Mouse (Mus musculus): ENCODE results near the gene Cog5. TPM values are rescaled to one million over a fixed set of nuclear protein-coding genes. Genes with fewer than 3 reads are reported as not detected.

Gene Cog5
- total RNA-seq, 2 experiments from 2014 or later: 6.1 to 17.7 TPM

DNA sequence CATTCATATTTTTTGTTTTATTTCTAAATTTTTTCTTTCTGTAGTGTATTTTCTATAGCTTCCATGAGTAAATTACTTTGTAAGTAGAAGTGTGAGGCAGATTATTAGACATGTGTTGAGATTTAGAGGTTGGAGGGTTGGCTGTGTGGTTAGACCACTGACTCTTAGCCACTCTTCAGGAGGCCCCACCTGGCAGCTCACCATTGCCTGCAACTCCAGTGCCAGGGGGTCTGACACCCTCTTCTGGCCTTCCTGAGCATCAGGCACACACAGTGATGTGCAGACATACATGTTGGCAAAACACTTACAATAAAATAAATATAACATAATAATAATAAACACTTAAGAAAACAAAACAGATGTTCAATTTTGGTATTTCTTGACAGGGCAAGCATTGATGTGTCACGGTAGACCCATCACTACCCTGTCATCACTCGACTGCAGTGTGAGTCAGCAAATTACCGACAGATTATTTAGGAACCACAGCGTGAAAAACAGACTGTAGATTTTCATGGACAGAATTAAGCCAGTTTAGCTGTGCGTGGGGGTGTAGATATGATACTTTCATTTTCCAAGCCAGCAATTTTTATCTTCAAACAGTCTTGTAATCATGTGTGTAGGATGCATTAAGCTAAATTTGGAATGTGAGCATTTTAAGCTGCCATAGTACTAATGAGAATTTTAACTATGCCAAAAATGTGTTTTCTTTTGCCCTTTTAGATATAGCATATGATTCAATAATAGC is 151.9 kb downstream of the Cog5 start:
- peak; percentile 99 for ATAC-seq (replicated peaks; ENCODE audit: low FRiP score, poor library complexity, severe bottlenecking)

DNA sequence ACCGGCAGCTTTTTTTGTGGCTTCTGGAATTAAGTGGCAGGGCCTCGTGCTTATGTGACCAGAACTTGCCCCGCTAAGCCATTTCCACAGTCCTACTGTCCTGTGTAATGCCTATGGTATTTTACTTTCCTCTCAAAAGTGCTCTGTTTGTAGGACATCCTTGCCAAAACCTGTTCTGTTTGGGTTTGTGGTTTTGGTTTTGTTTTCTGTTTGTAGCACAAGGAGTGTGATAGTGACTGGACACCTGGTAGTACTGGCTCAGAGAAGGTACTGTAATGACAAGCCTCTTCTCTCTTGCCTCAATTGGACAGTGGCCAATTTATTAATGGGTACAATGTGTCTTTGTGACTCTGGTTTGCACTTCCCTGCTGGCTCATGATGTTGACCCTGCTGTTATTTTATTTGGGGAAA is 163.4 kb downstream of the Cog5 start:
- ATAC-seq (replicated peaks; ENCODE audit: low FRiP score, poor library complexity, severe bottlenecking): no peak

DNA sequence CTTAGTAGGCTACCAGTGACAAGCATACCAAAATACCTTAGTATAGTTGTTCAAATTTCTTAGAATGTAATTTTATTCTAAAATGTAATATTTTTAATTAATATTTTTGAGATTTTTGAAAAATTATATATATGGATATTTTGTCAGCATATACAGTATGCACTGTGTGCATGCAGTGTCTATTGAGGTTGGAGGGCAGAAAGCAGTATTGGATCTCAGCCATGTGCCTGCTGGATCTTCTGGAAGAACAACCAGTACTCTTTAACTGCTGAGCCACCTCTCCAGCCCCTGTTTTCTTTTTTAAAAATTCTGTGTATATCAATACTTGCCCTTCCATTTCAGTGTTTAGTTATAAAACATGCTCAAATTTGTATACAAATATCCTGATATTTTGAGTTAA is 164.4 kb downstream of the Cog5 start:
- ATAC-seq (replicated peaks; ENCODE audit: low FRiP score, poor library complexity, severe bottlenecking): no peak

DNA sequence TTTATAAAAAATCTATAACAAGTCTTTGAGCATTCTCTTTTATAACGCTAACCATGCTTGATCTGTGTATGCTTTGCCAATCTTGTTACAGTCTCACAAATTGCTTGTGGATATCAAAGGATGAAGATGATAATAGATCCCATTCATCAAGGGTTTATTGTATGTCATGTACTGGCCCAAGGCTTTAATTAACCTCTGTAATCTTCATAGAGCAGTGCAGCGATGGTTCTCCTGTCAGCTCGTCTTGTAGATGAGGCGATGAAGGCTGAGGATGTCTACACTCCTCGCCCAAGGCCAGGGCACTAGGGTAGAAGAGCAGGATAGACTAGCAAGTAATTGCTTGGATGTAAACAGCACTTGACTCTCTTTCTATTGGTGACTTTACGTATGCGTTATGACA is 164.9 kb downstream of the Cog5 start:
- no peak for ATAC-seq (replicated peaks; ENCODE audit: low FRiP score, poor library complexity, severe bottlenecking)

DNA sequence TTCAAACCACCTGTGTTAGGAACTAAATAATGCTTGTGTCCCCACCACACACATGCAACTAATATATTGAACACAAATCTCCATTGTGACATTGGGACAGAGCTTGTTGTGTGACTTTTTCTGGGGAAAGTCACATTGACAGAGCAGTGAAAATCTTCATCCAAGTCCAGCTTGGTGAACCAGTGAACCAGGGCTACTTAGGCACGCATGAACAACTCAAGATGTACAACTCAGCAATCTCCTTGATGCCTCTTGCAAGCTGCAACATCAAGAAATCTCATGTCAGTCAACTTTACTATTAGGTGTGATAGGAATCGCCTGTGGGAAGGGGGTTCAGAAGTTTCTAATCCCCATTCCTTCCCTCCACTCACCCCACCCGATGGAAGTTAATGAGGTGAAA is 169.0 kb downstream of the Cog5 start:
- ATAC-seq (replicated peaks; ENCODE audit: low FRiP score, poor library complexity, severe bottlenecking): no peak

DNA sequence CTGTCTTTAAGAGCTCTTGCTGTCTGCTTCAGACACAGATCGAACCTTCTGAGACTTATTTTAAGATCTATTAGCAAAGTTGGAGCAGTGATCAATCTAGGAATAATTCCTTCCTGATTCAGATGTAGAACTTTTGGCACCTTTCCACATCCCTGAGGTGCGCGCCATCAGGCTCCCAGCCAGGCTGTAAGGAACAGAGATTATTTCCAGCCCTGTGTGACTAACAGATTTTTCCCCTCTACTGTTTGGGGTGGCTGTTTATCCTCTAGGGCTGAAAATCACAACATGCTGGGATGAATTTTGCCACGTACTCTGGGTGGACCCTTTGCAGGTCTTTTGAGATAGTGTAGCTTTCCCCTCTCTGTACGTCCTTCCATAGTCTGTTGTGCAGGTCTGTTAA is 170.2 kb downstream of the Cog5 start:
- no peak for ATAC-seq (replicated peaks; ENCODE audit: low FRiP score, poor library complexity, severe bottlenecking)

DNA sequence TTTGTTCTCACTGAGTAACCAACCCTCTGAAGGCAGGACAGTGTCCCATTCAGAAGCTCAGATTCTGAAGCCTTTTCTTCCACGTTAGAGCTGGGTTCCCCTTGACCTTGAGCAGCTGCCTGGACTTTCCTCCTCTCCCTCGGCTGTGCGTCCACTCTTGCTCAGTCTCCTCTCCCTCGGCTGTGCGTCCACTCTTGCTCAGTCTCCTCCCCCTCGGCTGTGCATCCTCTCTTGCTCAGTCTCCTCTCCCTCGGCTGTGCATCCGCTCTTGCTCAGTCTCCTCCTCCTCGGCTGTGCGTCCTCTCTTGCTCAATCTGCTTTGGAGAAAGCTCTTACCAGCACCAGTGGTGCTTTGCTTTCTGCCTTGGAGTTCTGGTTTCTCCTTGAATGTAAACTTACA is 171.2 kb downstream of the Cog5 start:
- ATAC-seq (replicated peaks; ENCODE audit: low FRiP score, poor library complexity, severe bottlenecking): 0 out of 2 replicates have a peak, but pooled peaks have one; percentile 35

DNA sequence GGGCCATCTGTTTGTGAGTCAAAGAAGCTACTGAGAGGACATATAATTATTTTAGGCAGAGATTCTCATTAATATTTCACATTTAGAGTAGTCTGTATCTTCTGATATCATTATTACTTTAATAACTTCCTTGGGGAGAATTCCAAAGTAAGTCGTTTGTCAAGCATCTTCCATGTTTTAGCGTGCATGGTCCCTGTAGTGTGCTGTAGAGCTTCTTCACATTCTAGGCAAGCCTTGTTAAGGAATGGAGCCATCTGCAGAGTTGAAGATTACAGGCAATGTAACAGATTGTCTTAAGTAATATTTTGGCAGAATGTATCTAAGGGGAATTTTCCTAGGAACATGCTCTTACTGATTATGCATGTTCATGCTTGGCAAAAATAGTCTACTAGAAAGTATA is 171.8 kb downstream of the Cog5 start:
- no peak for ATAC-seq (replicated peaks; ENCODE audit: low FRiP score, poor library complexity, severe bottlenecking)

DNA sequence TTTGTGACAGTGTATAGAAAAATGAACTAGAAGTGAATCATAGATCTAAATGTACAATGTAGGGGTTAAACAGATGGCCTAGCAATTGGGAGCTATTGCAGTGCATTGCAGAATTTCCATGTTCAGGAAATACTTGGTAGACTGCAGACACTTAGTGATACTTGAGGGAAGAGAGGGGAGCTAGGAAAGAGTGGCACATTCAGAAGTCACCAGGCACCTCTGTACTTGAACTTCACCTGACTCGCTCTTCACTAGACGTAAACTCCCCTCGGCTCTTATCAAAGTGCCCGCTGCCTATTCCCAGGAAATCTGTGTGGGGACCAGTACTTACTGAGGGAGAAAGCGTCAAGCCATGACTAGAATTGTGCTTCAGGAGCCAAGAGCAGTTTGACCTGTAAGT is 180.8 kb downstream of the Cog5 start:
- no peak for ATAC-seq (replicated peaks; ENCODE audit: low FRiP score, poor library complexity, severe bottlenecking)

DNA sequence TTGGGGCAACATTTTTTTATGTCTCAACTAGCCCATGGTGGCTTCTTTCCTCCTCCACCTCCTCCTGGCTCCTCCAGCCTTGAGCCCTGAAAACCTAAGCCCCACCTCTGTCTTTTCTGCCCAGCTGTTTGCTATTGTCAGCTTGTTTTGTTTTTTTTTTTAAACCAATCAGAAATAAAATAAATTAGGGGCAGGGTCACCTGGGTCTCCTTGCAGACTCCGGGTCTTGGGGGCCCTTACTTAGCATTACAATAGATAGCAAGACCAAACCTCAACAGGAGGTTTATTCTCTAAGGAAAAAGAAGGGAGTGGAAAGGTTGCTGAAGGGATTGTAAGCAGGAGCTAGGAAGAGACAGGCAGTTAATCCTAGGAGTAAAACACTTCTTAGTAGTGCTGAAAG is 181.5 kb downstream of the Cog5 start:
- no peak for ATAC-seq (replicated peaks; ENCODE audit: low FRiP score, poor library complexity, severe bottlenecking)

DNA sequence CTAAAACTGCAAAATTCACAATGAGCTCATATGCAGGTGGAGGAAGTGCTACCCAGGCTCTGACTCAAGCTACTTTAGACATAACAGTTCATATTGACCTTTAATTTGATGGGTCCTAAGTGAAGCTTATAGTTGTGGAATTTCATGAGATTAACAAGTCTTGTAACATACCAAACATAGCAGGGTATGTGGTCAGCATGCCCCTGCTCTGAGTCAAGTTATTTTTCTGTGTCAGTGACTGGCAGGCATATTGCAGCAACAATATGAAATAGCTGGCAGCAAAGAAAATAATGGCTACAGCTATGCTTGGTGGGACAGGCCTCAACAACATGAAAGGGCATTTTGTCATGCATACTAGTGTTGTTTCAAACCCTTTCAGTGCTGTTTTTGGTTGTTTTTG is 183.9 kb downstream of the Cog5 start:
- ATAC-seq (replicated peaks; ENCODE audit: low FRiP score, poor library complexity, severe bottlenecking): no peak

DNA sequence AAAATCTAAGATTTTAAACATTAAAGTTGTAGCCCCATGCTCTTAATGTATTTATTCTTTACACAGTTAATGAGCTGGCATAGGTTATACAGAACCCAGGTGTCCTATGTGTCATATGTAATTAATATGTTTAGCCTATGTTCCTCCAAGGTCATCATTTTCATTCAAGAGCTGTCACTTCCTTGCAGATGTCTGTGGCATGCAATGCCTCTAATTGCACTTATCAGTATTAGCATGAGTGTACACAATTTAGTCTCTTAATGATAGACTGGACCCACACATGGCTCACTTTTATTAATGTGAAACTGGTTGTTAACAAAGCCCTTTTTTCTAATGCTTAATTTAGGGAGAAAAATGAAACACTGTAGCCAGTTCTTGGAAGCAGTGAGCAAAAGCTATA is 184.6 kb downstream of the Cog5 start:
- no peak for ATAC-seq (replicated peaks; ENCODE audit: low FRiP score, poor library complexity, severe bottlenecking)

DNA sequence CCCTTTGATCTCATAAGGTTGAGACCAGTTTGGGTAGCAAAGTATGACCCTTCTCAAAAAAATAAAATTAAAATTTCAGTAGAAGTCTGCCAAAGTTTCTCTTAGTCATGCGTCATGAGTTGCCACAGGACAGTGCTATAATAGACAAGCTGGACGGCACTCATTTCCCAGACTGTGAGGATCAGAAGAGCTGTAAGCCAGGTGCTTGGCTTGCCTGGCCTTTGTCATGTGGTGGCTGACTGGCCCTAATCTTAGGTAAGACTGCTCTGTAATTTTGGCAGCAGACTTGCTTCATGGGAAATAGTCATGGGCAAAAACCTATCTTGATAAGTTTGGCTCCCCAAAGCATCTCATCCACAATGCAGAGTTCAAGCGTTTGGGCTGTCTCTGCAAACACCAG is 191.4 kb downstream of the Cog5 start:
- no peak for ATAC-seq (replicated peaks; ENCODE audit: low FRiP score, poor library complexity, severe bottlenecking)

DNA sequence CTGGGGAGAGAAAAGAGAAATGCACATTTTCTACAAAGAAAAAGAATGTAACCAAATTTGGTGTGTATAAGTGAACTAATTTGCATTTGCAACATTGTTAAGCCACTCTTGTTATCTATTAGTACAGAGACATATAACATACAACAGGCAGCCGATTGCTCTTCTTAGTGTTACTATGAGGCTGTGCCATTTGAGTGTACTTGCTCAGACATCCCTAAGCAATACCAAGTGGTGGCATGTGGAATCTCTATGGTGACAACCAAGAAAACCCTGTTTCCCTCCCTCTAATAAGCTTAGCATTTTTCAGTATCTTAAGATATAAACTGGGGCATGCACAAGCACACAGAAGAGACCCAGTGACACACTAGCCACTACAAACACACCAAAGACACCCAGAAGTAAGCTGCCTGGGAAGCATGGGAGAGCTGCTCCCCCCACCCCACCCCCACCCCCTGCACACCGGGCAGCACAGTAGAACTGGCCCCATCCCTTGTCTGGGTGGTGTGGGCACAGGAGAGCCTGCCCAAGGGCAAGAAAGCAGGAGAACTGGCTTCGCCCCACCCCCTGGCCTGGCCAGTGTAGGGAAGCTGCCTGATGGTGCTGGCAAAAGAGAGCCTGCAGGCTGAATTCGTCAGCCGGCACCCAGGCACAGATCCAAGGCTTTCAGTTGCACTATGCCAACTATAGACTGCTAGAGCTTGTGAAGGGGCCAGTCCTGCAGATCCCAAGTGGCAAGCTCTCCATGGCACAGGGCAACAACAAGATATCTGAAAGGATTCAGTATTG is 194.2 kb downstream of the Cog5 start:
- peak; percentile 54 for ATAC-seq (replicated peaks; ENCODE audit: low FRiP score, poor library complexity, severe bottlenecking)

DNA sequence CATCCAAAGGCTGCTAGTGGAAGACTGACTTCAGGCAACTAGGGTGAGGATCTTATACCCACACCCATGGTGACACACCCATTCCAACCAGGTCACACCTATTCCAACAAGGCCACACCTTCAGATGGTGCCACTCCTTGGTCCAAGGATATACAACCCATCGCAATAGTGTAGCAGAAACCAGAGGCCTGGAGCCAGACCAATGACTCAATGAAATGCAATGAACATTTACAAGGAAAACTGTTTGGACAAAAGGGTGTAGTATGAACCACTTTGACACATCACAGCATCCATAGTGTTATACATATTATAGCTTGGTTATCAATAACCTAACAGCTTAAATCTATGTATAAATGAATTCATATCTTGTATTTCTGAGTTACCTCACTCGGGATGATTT is 194.9 kb downstream of the Cog5 start:
- ATAC-seq (replicated peaks; ENCODE audit: low FRiP score, poor library complexity, severe bottlenecking): peak; percentile 50; the same call in 1 of the 2 replicates

DNA sequence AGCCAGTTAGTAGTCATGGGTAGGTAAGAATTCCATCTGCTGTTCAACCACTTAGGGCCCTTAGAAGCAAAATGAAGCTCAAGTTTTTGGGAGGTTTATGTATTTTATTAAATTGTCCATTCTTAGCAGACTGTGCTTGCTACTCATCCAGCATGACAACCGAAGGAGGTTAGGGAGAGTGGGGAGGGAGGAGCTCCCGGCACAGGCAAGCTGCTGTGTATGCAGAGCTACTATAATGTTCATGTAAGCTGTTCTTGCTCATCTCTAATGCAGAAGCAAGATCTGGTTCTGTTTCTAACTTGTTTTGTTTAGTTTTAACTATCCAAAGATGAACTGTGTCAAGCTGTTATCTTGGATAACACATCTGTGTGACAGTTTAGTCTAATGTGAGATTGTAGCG is 199.4 kb downstream of the Cog5 start:
- no peak for ATAC-seq (replicated peaks; ENCODE audit: low FRiP score, poor library complexity, severe bottlenecking)

DNA sequence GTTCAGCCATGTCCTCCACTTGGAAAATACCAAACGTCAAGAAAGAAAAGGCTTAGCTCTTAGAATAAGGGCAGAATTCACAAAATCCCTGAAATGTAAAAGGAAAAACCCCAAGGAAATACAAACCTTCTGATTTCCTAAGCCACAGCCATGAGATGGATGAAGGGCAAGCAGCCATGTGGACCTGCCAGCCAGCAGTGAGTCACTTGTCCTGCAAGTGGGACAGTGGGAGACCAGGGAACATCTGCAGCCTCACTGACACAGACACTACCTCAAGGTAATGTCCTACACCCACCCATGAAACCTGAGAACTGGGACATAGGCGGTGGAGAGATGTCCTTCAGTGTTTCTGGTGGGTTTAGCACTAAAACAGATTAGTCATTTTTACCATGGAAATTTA is 200.1 kb downstream of the Cog5 start:
- ATAC-seq (replicated peaks; ENCODE audit: low FRiP score, poor library complexity, severe bottlenecking): no peak

DNA sequence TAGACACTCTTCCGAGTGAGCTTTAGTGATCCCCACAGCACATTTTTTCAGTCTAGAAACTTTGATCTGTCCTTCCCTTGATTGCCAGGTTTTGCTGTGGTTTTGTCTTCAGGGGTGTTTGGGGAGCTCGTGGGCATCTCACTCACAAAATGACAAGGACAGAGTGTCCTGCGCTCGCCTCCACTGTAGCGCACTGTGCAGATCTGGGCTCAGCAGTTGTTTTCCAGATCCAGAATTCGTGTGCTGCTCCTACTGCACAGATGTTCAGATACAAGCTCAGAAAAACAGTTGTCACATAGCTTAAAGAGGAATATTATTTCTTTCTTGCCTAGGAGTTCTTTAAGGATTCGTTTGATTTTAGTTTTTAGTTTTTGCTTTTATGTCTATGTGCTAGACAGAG is 203.1 kb downstream of the Cog5 start:
- no peak for ATAC-seq (replicated peaks; ENCODE audit: low FRiP score, poor library complexity, severe bottlenecking)

DNA sequence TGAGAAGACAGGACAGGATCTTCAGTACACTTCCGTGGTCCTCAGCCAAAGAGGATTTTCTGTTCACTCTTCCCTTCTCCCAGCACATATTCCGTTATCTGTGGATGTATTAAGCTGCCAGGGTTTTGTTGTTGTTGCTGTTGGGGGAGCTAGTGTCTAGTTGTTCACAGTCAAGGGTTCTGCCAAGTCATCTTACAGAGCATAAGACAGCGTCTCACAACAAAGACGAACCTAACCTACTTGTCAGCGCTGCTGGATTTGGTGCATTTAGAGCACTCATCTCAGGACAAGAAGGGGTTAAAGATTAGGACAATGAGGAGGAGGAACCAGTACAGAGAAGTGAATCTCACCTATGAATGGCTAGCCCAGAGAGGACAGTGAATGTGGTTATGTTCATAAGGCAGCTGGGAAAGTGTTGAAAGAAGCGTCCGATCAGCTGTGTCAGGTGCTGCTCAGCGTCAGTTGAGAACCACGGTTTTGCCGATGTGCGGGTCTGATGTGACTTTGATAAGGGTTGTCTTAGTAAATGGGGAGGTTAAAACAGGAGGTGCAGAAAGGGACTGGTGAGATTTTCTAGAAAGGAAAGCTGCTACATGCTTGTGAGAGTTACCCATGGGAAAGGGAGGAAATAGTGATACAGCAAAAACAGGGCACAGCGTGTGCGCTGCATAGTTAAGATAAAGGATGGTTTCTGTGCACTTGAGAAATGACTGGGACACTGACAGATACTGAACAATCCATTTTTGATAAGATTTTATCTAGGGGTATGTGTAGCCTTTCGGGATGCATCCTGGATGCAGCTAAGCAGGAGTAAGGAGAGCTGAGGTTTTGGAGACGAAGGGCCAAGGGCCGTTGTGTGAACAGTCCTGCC is 208.2 kb downstream of the Cog5 start:
- ATAC-seq (replicated peaks; ENCODE audit: low FRiP score, poor library complexity, severe bottlenecking): peak; percentile 86

DNA sequence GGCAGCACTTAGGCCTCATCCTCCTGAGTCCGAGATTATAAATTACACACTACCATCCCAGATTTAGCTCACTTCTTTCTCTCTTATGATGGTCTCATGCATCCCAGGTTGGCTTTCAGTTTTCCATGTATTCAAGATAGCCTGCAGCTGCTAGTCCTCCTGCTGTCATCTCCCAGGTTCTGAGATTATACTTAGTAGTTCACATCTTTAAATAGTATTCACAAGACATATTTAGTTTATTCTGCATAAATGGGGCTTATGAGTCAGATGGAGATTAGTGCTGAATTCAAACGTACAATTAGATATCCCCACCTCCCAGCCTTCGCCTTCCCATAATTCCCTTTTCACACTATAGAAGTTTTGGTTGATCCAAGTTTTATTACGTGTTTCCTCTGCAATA is 222.1 kb downstream of the Cog5 start:
- no peak for ATAC-seq (replicated peaks; ENCODE audit: low FRiP score, poor library complexity, severe bottlenecking)

DNA sequence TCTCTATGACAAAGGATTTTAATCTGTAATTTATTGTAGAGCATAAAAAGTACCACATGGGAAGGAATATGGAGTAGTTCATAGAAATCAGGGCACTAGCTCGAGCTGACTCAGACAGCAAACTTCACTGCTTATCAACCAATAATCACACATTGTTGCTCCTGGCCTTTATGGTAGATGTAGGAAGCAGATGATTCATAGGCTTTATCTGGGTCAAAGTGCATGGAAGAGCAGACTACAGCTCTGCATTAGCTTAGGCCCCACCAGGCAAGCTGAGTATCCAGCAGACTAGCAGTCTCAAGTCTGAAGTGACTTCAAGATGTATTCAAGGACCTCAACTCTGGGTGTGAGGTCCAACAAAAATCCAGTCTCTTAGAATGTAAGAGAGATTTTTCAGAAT is 228.1 kb downstream of the Cog5 start:
- no peak for ATAC-seq (replicated peaks; ENCODE audit: low FRiP score, poor library complexity, severe bottlenecking)
